Mouse (Mus musculus): ENCODE measurements around the gene Tmem237. TPM values are rescaled to one million over a fixed set of nuclear protein-coding genes. Genes with fewer than 3 reads are reported as not detected.

The Tmem237 gene
- total RNA-seq (2014; rRNA removed), result 28.2 and 37.2 TPM in 2 replicates
- 56.9 and 60.4 TPM in 2 replicates for polyA plus RNA-seq (2015; fragmentation: Nextera tagmentation; extraction: Ambion mirVana)

GRCm38 (mm10) chr1:59119720-59120457, at the start of gene Tmem237:
Gene Tmem237, minus strand, starts transcription at chr1:59120408.
- H3K27me3 ChIP-seq (ENCODE audit: insufficient read depth, low read length), result no peaks in the 10 kb centered on the region
- DNase-seq (ENCODE audit: low spot score) (peak; percentile 96), ATAC-seq (ENCODE audit: low FRiP score) (peak; percentile 97)
- no peaks in the 10 kb centered on the region for H3K9me3 ChIP-seq (ENCODE audit: low read length)
- H3K4me2 ChIP-seq (ENCODE audit: low read depth, low read length, poor library complexity, severe bottlenecking), result peak within 1 kb of the TSS; percentile 74
- WGBS, result 2% methylated on average over 71 of the region's 74 CpGs
- H3K9ac ChIP-seq (replicated peaks; ENCODE audit: low read length, poor library complexity, severe bottlenecking), result peak within 1 kb of the TSS; percentile 94
- H3K36me3 ChIP-seq (ENCODE audit: insufficient read depth, low read length), result peaks cover 10% of the 10 kb centered on the region; the same call in 1 of the 2 replicates
- no peak for TF ChIP-seq CTCF (IDR thresholded peaks at IDR 0.05)
- peak within 1 kb of the TSS; percentile 91 for H3K27ac ChIP-seq (ENCODE audit: low read depth, low read length)
- no peaks in the 10 kb centered on the region for H3K4me1 ChIP-seq (ENCODE audit: insufficient read depth, low read length)
- peak within 1 kb of the TSS; percentile 68 for H3K4me3 ChIP-seq (ENCODE audit: low read depth, low read length)

- Histone ChIP-seq H3K4me3 (ENCODE audit: low read depth, low read length) (no peak overlapping the region), H3K27me3 (ENCODE audit: insufficient read depth, low read length) (no peaks in the 10 kb centered on the region), H3K27ac (ENCODE audit: low read depth, low read length) (no peak overlapping the region), H3K4me2 (ENCODE audit: low read depth, low read length, poor library complexity, severe bottlenecking) (no peak overlapping the region), H3K4me1 (ENCODE audit: insufficient read depth, low read length) (no peaks in the 10 kb centered on the region), H3K9me3 (ENCODE audit: low read length) (no peaks in the 10 kb centered on the region), H3K9ac (replicated peaks; ENCODE audit: low read length, poor library complexity, severe bottlenecking) (no peak overlapping the region), H3K36me3 (ENCODE audit: insufficient read depth, low read length) (peaks cover 45% of the 10 kb centered on the region)
- 89% methylated on average over 6 of the region's 6 CpGs for WGBS
- no peak for TF ChIP-seq CTCF (IDR thresholded peaks at IDR 0.05)
- DNase-seq (ENCODE audit: low spot score) (no peak), ATAC-seq (ENCODE audit: low FRiP score) (no peak)
Measured at GRCm38 (mm10) chr1:59169586-59169985, 49.4 kb upstream of the Tmem237 start.

- peaks cover 45% of the 10 kb centered on the region for H3K36me3 ChIP-seq (ENCODE audit: insufficient read depth, low read length)
- no peak for DNase-seq (ENCODE audit: low spot score)
Measured at GRCm38 (mm10) chr1:59168556-59168955, 48.3 kb upstream of the Tmem237 start.

GRCm38 (mm10) chr1:59167654-59168425, 47.6 kb upstream of the Tmem237 start:
- H3K27me3 ChIP-seq (ENCODE audit: insufficient read depth, low read length), result no peaks in the 10 kb centered on the region
- no peak overlapping the region for H3K27ac ChIP-seq (ENCODE audit: low read depth, low read length)
- WGBS, result 86% methylated on average over 4 of the region's 4 CpGs
- DNase-seq (ENCODE audit: low spot score) (no peak), ATAC-seq (ENCODE audit: low FRiP score) (no peak)
- H3K4me1 ChIP-seq (ENCODE audit: insufficient read depth, low read length), result no peaks in the 10 kb centered on the region
- H3K9me3 ChIP-seq (ENCODE audit: low read length), result no peaks in the 10 kb centered on the region
- no peak overlapping the region for H3K9ac ChIP-seq (replicated peaks; ENCODE audit: low read length, poor library complexity, severe bottlenecking)
- TF ChIP-seq CTCF (IDR thresholded peaks at IDR 0.05), result no peak
- H3K4me3 ChIP-seq (ENCODE audit: low read depth, low read length), result no peak overlapping the region
- H3K4me2 ChIP-seq (ENCODE audit: low read depth, low read length, poor library complexity, severe bottlenecking), result no peak overlapping the region
- H3K36me3 ChIP-seq (ENCODE audit: insufficient read depth, low read length), result peaks cover 46% of the 10 kb centered on the region

More at GRCm38 (mm10) chr1:59168556-59168955, 48.3 kb upstream of the Tmem237 start:
- no peak for ATAC-seq (ENCODE audit: low FRiP score)
- Histone ChIP-seq H3K9ac (replicated peaks; ENCODE audit: low read length, poor library complexity, severe bottlenecking) (no peak overlapping the region), H3K4me3 (ENCODE audit: low read depth, low read length) (no peak overlapping the region), H3K4me1 (ENCODE audit: insufficient read depth, low read length) (no peaks in the 10 kb centered on the region), H3K9me3 (ENCODE audit: low read length) (no peaks in the 10 kb centered on the region), H3K4me2 (ENCODE audit: low read depth, low read length, poor library complexity, severe bottlenecking) (no peak overlapping the region), H3K27ac (ENCODE audit: low read depth, low read length) (no peak overlapping the region), H3K27me3 (ENCODE audit: insufficient read depth, low read length) (no peaks in the 10 kb centered on the region)
- TF ChIP-seq CTCF (IDR thresholded peaks at IDR 0.05), result no peak
- WGBS, result 93% methylated on average over 2 of the region's 2 CpGs

- Histone ChIP-seq H3K4me2 (ENCODE audit: low read depth, low read length, poor library complexity, severe bottlenecking) (no peak overlapping the region), H3K4me1 (ENCODE audit: insufficient read depth, low read length) (no peaks in the 10 kb centered on the region), H3K27ac (ENCODE audit: low read depth, low read length) (no peak overlapping the region), H3K4me3 (ENCODE audit: low read depth, low read length) (no peak overlapping the region), H3K9me3 (ENCODE audit: low read length) (no peaks in the 10 kb centered on the region), H3K9ac (replicated peaks; ENCODE audit: low read length, poor library complexity, severe bottlenecking) (no peak overlapping the region), H3K36me3 (ENCODE audit: insufficient read depth, low read length) (peaks cover 37% of the 10 kb centered on the region), H3K27me3 (ENCODE audit: insufficient read depth, low read length) (no peaks in the 10 kb centered on the region)
- no peak for DNase-seq (ENCODE audit: low spot score)
- no peak for ATAC-seq (ENCODE audit: low FRiP score)
- WGBS, result 83% methylated on average over 9 of the region's 9 CpGs
- no peak for TF ChIP-seq CTCF (IDR thresholded peaks at IDR 0.05)
Measured at GRCm38 (mm10) chr1:59166232-59166905, 46.2 kb upstream of the Tmem237 start.
